Mouse (Mus musculus): Measurements from ENCODE around the gene Bicral.

Bicral gene

DNA sequence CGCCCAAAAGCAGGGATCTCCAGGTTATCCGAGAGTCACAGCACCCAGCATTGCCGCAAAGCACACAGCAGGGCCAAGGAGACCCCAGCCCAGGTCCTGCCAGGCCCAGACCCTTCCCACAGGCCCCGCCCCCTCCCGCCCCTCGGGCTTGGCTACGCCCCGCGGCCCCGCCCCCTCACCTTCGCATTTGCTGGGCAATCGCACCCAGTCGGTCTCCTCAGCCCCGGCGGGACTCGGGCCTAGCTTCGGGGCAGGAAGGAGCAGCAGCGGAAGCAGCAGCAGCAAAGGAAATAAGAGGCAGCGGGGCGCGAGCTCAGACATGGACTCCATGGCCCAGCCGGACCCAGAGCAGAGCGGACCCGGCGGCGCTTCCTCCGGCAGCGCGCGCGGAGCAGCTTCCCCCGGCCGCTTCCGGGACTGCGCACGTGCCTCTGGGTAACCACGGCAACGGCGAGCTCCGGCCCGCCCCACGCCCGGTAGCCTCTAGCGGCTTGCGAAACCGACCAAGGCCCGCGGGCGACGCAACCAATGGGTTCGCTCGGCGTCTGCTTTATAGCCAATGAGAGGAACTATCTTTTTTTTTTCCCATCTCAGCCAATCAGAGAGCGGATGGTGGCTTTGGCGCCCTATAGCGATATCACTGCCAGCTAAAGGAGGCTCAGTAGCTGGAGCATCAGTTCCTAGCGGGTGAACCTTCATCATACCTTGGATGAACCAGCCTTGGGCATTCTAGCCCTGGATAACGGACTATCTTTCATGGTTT is 106.3 kb downstream of the Bicral start, which contains the start of gene Cnpy3:
Cnpy3 (minus strand) TSS at position 421 of the 763 bp plus-strand sequence.
- peak; percentile 100 for DNase-seq (ENCODE audit: low spot score)

DNA sequence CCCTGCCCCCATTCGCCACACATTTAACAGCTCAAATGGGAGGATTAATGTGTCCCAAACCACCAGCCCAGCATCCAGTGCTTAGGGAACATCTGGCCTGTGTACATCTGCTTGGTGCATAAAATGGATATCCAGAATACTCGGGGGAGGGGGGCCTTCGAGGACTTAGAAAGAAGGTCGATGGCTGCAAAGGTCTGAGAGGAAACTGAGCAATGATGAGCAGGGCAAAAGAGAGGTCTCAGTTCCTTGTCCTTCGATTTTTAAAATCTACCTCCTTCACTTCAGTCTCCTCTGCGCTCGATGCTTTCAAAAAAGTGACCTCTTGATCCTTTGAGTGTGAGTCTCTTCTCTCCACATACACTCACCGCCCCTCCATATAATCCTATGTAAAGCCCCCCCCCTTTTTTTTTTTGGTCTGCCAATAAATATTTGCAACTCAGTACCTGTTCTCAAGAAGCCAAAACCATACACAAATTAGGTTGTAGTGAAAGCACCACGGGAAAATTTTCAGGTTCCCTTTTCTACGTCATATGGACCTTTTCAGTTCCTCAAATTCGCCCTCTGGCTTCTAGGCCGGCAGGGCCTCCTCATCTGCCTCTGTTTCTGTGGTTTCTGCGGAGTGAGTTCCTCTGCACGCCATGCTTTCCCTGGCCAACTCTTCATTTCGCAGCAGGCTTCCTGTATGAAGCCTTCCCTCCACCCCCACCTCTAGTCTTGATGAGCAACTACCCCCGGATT is 107.1 kb downstream of the Bicral start:
- DNase-seq (ENCODE audit: low spot score), result no peak

- no peak for DNase-seq (ENCODE audit: low spot score)
Measured at GRCm38 (mm10) chr17:46750580-46750979, 107.7 kb downstream of the Bicral start.

GRCm38 (mm10) chr17:46749282-46749681 is 109.0 kb downstream of the Bicral start:
- no peak for DNase-seq (ENCODE audit: low spot score)

Measured in MN1 (cell line).